Mouse (Mus musculus) cortical plate, adult 2 months (tissue): ENCODE results near the gene Axin2.

ENCODE experiments used
- CTCF ChIP-seq: fragments of 200-500 bp; IDR thresholded peaks from 2 replicates; pipeline ENCODE4 v1.5.1; 2011; ENCODE audit warnings: mild to moderate bottlenecking, control low read depth, low read length; ENCODE audit not compliant: insufficient read depth; ENCODE audit errors: extremely low read depth
- POLR2A ChIP-seq: fragments of 200-500 bp; IDR thresholded peaks from 2 replicates; pipeline ENCODE4 v1.6.1; 2011; ENCODE audit warnings: mild to moderate bottlenecking, low read length, control low read depth; ENCODE audit not compliant: insufficient read depth; ENCODE audit errors: extremely low read depth

- TF ChIP-seq CTCF, result no peak
- no peak for TF ChIP-seq POLR2A
Measured at GRCm38 (mm10) chr11:108876633-108877205, 43.4 kb upstream of the Axin2 start.
